Mouse (Mus musculus) cerebellum, adult 9-11 months (tissue): Measurements from ENCODE around the gene Snx8.

ENCODE experiments used
- DNase-seq: peaks from one replicate; pipeline ENCODE4 v3.0.0; 2022

The Snx8 gene

DNA sequence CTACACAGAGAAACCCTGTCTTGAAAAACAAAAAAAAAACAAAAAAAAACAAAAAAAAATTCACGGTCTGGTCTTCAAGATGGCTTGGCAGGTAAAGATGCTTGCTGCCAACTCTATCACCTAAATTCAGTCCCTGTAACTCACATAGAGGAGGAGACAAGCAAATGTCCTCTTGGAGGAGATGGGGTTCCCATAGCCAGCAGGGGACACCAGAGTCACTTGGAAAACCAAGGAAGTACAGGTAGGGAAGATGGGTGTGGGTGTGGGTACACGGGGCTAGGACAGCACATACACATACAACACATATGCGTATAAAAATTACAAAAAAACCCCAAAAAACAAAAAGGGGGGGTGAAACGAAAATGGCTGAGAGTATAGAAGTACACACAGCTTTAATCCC, 46.2 kb downstream of the Snx8 start:
- no peak for DNase-seq

DNA sequence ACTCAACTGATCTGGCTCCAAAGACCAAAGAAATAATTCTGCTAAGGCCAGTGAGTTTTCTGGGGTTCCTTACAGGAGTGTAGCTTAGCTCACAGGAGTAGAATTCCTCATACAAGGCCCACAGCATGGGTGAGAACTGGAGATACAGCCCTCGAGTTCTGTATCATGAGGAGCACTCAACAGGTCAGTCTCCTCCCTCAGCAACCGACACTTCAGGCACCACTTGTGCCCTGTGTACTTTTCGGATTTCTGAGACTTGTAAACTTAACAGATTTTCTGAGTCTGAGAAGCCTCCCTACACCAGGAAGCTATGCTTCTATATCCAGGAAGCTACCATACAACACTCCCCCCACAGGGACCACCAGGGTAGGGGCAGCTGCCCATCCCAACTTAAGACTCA, 49.2 kb downstream of the Snx8 start:
- no peak for DNase-seq

DNA sequence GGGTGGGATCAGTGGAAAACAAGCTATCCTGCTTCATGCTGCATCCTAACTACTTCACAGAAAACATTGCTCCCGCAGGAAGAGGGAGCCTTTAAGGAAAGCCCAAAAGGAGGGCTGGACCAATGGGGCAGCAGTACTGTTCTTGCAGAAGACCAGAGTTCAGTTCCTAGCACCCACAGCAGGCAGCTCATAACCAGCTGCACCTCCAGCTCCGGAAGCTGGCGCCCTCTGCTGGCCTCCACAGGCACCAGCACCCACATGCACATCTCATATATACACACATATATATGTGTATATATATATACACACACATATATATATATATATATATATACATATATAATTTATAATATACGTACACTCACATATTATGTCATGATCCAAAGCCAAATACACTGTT, 50.3 kb downstream of the Snx8 start:
- no peak for DNase-seq

DNA sequence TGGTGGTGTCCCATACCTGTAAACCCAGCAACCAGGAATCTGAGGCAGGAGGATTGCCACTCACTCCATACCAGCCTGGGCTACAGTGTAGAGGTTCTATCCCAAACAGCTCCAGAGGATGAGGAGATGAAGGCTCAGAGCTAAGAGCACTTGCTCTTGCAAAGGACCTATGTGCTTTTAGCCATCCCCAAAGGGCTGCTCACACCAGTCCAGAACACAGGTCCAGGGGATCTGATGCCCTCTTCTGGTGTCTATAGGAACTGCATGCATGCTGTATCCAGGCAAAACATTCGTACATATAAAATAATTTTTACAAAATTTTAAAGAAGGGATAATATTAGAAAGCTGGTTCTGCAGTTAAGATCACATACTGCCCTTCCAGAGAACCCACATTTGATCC, 52.4 kb downstream of the Snx8 start:
- no peak for DNase-seq

DNA sequence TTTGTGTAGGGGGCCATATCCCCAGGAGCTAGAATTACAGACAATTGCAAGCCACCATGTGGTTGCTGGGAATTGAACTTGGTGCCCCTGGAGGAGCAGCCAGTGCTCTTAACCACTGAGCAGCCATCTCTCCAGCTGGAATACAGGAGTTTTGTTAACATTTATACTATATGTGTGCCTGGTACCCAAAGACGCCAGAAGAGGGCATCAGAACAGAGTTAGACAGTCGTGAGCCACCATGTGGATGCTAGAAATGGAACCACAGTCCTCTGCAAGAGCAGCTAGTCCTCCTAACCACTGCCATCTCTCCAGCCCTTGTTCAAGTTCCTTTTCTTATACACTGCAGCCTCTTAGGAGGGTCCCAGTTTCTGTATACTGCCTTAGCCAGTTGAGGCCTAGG, 55.4 kb downstream of the Snx8 start:
- DNase-seq = no peak

DNA sequence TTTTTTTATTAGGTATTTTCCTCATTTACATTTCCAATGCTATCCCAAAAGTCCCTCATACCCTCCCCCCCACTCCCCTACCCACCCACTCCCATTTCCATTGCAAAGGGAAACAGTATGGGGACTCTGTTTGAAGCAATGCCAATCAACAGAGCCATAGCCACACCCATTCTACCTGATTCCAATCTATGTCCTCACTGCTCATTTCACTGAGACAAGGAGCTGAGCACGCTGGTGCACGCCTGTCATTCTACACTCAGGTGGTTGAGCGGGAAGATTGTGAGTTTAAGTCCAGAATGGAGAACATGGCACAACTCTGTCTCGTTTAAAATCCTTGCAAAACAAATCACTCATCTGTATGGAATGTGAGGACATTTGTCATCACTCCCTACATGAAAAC, 56.5 kb downstream of the Snx8 start:
- DNase-seq = no peak

DNA sequence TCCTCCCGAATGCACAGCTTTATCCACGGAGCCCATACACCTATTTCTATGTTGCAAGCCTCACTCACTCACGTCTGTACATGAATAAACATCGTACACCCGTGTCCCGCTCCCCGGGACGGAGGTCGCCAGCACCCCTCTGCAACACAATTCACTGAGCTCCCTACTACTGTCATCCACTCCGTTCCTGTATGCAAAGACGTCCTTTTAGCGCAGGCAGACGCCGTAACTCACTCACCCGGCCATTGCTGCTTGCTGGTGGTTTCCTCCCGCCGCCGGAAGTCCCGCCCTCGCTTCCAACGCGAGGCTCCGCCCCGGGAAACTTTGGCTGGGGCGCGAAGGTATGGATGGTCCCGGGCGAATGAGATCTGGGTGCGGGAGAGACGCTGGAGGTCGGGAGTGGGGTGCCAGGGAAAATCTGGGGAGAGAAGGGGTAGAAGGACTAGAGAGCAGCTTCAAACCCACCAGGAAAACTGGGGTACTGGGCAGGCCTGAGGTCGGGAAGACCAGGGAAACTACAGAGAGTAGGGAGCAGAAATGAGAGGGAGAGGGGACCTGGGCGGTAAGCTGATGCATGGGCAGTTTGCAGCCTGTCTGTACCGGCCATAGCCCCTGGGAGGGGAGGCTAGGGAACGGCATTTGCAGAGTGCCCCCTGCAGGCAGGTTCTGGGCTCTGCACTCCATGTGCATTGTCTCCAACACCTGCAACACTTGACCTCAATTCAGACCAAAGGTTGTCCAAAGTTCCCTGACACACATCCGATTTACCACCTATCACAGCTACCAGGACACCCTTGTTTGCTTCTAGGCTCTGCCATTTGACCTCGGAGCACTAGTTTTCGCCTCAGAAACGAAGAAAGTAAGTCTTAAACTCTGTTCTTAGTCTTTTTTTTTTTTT, 57.2 kb downstream of the Snx8 start, which contains the start of gene Mrm2:
Gene Mrm2 (minus strand): TSS at position 284 of the 898 bp plus-strand sequence.
- peak; percentile 77 for DNase-seq

DNA sequence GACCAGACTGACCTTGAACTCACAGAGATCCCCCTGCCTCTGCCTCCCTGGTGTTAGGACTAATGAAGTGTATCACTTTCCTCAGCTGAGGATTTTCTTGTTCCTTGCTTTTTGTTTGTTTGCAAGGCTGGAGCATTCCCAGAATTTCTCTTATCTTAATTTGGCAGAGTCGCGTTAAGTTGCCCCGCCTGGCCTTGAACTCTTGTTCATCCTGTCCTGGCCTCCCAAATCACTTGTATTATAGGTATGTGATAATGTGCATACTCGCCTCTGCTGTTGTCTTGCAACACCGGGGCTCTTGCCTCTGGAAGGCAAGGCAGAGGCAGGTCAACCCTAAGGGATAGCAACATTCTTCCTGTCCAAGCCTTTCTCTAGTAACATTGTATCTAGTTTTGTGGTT, 65.0 kb downstream of the Snx8 start:
- no peak for DNase-seq

DNA sequence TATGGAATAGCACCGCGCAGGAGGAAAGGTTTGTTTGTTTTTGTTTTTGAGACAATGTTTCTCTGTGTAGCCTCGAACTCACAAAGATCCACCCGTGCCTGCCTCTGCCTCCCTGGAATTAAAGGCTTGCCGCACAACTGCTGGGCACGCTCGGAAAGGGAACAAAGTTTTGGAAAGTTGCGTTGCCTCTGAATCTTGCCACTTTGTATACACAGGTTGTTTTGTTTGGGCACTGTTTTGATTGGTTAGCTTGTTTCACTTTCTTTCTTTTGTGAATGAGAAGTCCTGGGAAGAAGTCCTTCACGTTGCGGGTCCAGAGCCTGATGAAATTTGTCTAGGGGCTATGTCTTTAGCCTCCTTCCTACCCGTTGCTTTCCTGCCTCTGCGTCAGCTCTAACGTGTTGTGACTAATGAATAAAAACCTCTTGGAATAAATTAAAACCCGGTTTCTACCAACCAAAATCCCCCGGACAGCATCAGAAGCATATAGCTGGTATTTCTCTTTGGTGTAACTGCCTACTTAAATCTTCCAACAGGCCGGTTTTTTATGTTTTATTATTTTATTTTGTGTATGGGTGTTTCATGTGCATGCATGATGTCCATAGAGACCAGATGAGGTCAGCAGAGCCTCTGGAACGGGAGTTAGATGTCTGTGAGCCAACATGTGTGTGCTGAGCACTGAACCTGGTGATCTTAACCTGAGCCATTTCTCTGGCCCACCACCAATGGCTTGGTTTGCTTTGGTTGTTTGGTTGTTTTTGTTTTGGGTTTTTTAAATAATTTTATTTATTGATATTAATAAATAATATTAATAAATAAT, 67.1 kb downstream of the Snx8 start:
- no peak for DNase-seq

DNA sequence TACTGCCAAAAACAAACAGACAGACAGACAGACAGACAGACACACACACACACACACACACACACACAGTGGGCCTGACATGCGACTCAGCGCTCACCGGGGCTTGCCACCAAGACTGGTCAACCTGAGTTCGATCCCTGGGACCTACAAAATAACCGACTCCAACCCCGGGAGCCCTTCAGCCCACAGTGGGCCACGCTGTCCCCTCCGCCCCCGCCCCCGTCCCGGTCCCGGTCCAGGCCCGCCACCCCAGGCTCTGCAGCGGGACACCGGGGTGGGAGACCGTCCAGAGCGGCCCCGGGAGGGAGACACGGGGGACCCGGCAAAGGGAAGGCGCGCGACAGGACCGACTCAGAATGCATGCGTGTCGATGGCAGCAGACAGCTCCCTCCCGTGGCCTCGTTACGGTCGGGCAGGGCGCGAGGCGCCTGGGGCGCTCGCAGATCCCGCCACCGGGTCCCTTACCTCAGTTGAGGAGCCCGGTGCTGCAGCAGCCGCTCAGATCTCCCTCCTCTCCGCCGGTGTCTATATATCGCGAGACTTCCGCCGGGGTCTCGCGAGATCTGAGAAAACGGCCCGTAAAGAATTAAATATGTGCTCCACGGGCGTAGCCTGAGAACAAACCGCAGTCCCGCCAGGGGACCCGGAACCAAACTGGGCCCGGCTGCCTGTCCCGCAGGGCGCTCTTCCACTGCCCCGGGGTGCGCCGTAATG, 67.9 kb downstream of the Snx8 start, which contains the start of the genes Mad1l1 and Nudt1:
Gene Mad1l1 (minus strand): TSS at position 511 of the 714 bp plus-strand sequence.
Gene Nudt1 (plus strand): TSS at position 615 of the 714 bp plus-strand sequence.
- peak; percentile 92 for DNase-seq

DNA sequence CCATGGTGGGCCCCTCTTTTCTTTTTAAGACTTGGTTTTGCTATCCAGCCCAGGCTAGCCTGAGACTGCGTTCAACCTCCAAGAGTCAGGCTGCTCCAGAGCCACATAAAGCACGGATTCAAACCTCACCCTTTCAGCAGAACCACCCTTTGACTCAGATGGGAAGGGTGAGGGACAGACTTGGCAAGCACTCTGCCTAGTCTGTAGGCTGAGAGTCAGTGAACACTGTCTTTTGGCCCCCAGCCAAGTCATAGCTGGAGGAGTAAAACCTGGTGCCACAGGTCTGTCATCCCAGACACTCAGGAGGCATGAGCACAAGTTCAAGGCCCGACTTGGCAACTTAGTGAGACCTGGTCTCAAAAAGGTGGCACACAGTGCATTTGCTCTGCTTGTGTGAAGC, 72.3 kb downstream of the Snx8 start:
- DNase-seq = no peak

DNA sequence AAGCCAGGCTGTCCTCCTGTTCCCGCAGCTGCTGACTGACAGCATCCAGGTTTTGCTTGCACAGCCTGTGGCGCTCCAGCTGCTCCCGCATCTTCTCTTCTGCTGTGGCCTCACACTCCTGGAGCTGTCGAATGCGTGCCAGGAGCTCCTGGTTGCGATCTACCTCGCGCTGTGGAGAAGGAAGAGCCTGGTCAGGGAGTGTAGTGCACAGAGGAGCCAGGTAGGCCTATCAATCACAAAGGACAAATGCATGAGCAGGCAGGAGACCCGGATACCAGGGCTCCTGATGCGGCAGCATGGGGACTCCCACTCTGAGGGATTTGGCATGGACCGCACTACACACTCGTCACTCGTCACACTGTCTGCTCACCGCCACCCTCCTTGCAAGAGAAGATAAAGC, 81.5 kb downstream of the Snx8 start:
- no peak for DNase-seq

DNA sequence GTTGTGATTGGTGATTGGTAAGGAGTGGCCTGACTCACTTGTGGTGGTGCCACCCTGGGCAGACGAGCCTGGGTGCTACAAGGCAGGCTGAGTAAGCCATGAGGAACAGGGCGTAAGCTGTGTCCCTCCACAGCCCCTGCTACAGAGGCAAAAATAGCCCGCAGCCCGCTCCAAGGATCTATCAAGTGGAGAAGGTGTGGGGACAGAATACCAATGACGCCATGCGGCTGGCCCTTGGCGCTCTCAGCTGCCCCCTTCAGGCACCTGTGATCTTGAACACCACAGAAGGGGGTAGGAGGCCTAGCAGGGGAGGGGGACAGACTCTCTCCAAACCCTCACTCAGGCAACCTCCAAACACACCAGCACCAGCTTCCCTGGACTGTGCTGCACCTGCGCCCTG, 83.0 kb downstream of the Snx8 start:
- no peak for DNase-seq

DNA sequence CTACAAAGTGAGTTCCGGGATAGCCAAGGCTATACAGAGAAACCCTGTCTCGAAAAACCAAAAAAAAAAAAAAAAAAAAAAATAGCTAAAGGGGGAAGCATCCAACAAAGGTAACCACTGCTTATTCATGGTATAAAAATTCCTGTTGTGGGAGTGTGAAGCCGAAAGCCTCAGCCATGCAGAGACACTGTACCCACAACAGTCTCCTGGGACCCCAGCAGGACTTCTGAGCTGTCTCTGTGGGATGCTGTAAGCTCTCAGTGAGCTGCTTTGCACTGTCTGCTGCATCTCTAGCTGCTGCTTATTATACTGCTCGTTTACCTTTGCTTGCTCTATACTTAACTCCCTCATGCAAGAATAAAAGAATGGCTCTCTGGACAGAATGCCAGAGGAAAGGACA, 90.8 kb downstream of the Snx8 start:
- no peak for DNase-seq

DNA sequence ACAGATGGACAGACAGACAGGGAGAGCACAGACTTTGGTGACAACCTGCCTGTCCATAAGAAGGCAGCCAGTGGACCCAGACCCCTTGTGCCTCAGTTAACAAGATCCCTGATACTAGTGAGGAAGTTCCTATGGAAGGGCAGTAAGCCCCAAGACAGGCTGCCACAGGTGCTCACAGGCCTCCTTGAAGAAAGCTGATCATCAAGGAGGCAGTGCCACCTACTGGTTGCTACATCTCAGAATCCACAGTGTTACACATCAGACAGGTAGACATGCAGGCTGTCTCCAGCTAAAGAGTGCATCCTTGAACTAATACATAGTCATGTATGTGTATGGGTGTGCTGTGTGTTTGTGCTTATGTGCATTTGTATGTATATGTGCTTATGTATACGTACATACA, 96.9 kb downstream of the Snx8 start:
- peak; percentile 39 for DNase-seq
